Mouse (Mus musculus) retina, adult 2 months (tissue): Measurements from ENCODE around the gene Cnn1.
"Not testable (repeated sequence)": the region's sequence is repeated elsewhere in the genome, so short reads cannot be mapped to it uniquely, and the experiment has no call there.

ENCODE experiments used
- DNase-seq: peaks from one replicate; pipeline ENCODE4 v3.0.0-alpha.2; 2012; ENCODE audit warnings: low read depth, low spot score

Gene Cnn1

GRCm38 (mm10) chr9:22075778-22076177, 23.2 kb upstream of the Cnn1 start:
- DNase-seq: not testable (repeated sequence)

- no peak for DNase-seq
These were observed 22.8 kb upstream of the Cnn1 start for GRCm38 (mm10) chr9:22076223-22076622.

- DNase-seq: no peak
These were observed 14.4 kb upstream of the Cnn1 start for GRCm38 (mm10) chr9:22084667-22085021.

- DNase-seq: peak; percentile 93
These were observed 13.8 kb upstream of the Cnn1 start, which contains the start of gene Ecsit for GRCm38 (mm10) chr9:22085022-22085834. Ecsit (minus strand) TSS chr9:22085438.

GRCm38 (mm10) chr9:22086012-22086411, 13.0 kb upstream of the Cnn1 start:
- DNase-seq: no peak

GRCm38 (mm10) chr9:22087034-22087618, 11.9 kb upstream of the Cnn1 start:
- no peak for DNase-seq

GRCm38 (mm10) chr9:22089281-22089680, 9.7 kb upstream of the Cnn1 start:
- DNase-seq: no peak

- DNase-seq: no peak
These were observed 9.0 kb upstream of the Cnn1 start for GRCm38 (mm10) chr9:22089986-22090385.

- no peak for DNase-seq
These were observed 6.3 kb upstream of the Cnn1 start for GRCm38 (mm10) chr9:22092746-22093145.

- no peak for DNase-seq
These were observed 3.1 kb upstream of the Cnn1 start for GRCm38 (mm10) chr9:22095854-22096307.

- DNase-seq: no peak
These were observed 906 bp downstream of the Cnn1 start for GRCm38 (mm10) chr9:22099922-22100321.

- no peak for DNase-seq
These were observed 9.2 kb downstream of the Cnn1 start for GRCm38 (mm10) chr9:22108194-22108593.

- DNase-seq: no peak
These were observed 16.6 kb downstream of the Cnn1 start for GRCm38 (mm10) chr9:22115635-22116034.

- no peak for DNase-seq
These were observed 17.1 kb downstream of the Cnn1 start for GRCm38 (mm10) chr9:22116086-22116485.

GRCm38 (mm10) chr9:22116740-22117426, 17.9 kb downstream of the Cnn1 start, which contains the start of gene Elof1:
Elof1 (minus strand) TSS chr9:22117172.
- DNase-seq: peak; percentile 93

GRCm38 (mm10) chr9:22117754-22118456, 18.9 kb downstream of the Cnn1 start:
- no peak for DNase-seq

- DNase-seq: no peak
These were observed 20.5 kb downstream of the Cnn1 start for GRCm38 (mm10) chr9:22119543-22119942.

- DNase-seq: no peak
These were observed 22.5 kb downstream of the Cnn1 start for GRCm38 (mm10) chr9:22121545-22121944.

- DNase-seq: no peak
These were observed 23.0 kb downstream of the Cnn1 start for GRCm38 (mm10) chr9:22122005-22122404.

GRCm38 (mm10) chr9:22123069-22123609, 24.1 kb downstream of the Cnn1 start:
- DNase-seq: no peak

- DNase-seq: no peak
These were observed 25.2 kb downstream of the Cnn1 start for GRCm38 (mm10) chr9:22124169-22124568.
